Mouse (Mus musculus) heart, adult 9 months (tissue): ENCODE results near the gene Icmt.

Experiments used
- DNase-seq, 2 experiments: peaks; one replicate each; pipeline ENCODE4 v3.0.0; 2022; ENCODE audit warnings: low spot score in 2 of 2

Icmt gene

DNA sequence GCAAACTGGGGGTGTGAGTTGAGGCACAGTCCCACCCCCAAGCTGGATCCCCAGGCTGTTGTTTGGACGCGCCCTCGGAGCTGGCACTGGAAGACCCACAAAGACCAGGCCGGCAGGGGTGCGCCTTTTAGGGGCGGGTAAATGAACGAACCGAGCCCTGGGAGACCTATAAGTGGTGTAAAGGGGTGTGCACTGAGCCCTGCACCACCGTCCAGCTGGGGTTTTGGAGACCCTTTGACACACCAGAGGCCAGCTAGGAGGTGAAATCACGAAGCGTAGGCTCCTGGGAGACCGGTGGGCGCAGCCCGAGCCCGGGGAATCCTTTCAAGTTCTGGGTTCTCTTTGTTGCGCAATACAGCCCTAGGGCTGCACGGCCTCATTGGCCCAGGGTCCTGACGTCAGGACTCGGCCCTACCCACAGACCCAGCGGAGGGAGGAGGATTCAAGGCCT is 22.3 kb upstream of the Icmt start:
- DNase-seq, result peak; percentile 69 to 72

DNA sequence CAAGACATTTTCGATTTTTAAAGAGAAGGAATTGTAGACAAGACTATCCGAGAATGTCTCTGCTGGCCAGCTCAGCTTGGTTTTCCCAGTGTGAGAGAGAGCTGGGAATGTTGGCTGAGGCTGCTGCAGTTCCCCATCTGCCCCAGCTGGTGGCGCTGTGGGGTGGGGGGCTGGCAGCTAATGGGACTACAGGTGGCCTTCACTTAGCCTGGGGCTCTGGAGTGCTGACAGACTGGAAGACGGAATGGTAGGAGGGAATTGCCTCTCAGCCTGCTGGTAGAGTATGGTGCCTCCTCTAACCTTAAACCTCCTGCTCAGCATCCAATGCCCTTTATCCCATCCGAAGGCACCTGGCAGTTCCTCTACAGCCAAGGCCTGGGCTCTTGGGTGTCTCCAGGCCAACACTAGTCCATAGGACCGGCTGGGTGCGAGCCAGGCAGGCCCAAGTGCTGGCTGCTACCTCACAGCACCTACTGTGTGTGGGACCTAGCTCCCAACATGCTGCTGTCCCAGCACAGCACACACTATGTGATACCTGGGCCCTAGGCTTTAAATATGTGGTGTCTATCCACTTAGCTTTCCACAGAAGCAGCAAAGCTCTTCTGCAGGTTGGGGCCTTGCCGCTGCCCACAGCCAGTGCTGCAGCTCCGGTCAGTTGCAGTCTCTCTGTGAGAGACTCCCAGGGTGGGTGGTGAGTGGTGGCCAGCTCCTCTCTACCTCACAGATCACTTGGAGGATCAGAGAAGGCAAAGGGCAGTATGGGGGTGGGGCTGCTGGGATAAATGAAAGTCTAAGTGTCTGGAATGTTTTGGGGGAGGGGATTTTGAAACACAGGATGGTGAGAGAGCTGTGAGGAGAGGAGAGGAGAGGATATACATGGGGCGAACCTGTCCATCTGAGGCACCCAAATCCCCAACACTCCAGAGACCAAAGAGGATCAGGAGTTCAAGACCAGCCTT is 20.4 kb upstream of the Icmt start:
- no peak for DNase-seq

DNA sequence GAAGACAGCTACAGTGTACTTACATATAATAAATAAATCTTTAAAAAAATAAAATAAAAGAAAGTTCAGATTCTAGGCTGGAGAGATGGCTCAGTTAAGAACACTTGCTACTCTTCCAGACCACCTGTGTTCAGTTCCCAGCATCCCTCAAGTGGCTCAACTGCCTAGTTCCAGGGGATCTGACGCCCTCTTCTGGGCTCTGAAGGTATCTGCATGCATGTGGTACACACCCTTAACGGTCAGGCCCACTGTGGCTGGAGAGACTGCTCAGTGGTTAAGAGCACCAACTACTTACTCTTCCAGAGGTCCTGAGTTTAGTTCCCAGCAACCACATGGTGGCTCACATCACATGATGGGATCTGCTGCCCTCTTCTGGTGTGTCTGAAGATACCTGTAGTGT is 19.1 kb upstream of the Icmt start:
- no peak for DNase-seq

DNA sequence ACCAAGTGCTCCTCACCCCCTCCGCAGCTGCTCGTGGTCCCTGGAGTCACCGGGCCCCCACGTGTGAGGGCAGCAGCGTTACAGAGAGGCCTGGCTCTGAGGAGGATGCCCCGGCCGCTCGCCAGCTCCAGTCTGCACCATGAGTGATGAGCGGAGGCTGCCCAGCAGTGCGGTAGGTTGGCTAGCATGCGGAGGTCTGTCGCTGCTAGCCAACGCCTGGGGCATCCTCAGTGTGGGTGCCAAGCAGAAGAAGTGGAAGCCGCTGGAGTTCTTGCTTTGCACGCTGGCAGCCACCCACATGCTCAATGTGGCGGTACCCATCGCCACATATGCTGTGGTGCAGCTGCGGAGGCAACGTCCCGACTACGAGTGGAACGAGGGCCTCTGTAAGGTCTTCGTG is 18.0 kb upstream of the Icmt start:
- DNase-seq, result no peak

DNA sequence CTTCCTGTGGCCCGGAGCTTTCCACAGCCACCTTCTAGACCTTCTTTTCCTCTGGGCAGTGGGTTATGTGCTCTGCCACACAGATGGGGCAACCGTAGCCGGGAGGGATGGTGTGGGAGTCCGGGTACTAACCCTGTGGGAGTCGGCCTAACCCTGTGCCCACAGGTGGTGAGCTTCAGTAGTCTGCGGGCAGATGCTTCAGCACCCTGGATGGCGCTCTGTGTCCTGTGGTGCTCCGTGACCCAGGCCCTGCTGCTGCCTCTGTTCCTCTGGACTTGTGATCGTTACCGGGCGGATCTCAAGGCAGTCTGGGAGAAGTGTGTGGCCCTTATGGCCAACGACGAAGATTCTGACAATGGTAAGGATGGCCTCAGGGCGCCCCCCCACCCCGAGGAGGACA is 15.4 kb upstream of the Icmt start:
- DNase-seq, result no peak

DNA sequence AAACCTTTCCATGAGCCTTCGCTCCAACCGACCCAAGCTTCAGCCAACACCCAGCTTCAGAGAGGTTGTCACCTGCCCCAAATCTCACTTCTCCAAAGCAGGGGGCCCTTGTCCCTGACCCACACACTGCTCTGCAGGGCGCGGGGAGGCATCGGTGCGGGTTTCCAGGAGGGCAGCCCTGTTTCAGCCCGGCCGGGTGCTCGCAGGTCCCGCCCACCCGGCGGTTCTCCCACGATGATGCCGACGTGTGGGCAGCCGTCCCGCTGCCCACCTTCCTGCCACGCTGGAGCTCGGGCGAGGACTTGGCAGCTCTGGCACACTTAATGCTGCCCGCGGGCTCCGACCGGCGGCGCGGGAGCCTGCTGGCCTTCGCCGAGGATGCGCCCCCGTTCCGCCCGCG is 14.3 kb upstream of the Icmt start:
- no peak for DNase-seq

DNA sequence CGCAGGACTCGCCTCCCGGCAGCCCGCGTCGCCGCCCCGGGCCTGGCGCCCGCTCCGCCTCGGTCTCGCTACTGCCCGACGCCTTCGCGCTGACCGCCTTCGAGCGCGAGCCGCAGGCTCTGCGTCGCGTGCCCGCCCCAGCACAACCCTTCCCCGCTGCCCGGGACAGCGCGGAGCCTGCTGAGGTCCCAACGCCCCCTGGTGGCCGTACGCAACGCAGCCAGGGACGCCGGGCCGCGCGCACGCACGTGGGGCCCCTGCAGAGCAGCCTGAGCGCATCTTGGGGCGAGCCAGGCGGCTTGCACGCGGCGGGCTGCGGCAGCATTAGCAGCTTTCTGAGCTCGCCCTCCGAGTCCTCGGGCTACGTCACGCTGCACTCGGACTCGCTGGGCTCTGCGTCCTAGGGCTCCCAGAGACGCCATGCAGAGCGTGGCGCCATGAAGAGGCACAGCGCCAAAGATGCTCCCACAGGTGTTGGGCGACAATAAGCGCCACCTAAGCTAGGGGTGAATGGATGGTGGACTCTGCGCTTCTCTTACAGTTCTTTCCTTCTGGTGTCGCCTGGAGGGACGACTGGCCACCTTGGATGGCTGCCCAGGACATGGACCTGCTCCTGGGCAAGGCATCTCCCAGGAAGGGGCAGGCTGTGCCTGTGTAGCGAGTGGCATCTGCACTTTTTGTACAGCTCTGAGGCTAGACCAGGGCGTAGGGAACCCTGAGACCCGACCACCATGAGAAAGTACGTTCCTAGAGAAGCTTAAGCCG is 13.7 kb upstream of the Icmt start:
- DNase-seq, result peak; percentile 70 to 77

DNA sequence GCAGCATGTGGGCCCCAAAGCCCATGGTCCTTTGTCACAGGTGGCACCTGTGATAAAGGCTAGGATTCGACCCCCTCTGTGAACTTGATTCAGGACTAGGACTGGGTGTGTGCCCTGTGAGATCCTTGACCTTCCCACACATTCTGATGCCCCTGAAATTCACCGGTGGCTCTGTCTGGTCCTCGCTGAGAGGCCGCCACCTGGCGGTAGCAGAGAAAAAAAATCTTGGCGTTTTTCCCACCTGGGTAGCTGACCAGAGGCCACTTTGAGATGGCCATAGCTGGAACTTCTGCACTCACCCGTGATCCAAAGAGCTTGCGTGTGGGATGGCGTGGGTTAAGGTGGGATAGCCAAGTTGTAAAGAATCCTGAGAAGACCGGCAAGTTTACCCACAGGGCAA is 11.5 kb upstream of the Icmt start:
- peak in 1 of 2 experiments; percentile 68 for DNase-seq

DNA sequence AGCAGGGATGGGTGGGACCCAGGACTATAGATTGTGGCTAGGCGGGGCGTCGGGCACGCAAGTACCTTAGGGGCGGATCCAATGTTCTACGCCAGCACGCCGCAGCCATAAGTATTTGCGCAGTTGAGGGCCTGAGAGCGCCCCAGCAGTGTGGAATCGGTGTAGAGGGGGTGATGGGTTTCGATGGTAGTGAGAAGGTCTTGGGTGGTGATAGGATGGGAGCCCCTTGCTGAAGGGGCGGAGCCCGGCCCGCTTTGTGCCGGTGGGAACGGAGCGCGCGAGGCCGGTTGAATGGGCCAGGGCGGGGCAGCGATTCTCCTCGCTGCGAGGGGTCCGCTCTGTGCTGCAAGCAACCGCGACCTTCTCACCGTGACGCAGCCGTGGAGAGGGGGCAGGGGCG is 10.8 kb upstream of the Icmt start:
- DNase-seq, result no peak

DNA sequence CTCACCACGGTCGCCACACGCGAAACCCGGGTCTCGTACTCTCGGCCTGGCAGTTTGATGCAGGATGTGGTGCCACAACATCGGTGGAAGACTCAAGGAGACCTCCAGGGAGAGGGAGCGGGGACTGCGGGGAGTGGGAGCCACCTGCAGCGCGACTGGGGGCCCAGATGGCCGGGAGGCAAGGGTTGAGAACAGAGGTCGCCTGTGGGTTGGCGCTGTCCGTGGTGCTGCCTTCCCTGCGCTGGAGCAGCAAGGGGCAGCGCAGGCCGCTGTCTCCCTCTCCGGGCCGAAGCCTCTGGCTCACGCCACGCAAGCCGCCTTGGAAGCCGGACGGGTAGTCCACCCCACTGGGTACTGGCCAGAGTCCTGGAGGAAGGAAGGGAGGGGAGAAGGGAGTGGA is 10.1 kb upstream of the Icmt start:
- DNase-seq, result peak in 1 of 2 experiments; percentile 37

DNA sequence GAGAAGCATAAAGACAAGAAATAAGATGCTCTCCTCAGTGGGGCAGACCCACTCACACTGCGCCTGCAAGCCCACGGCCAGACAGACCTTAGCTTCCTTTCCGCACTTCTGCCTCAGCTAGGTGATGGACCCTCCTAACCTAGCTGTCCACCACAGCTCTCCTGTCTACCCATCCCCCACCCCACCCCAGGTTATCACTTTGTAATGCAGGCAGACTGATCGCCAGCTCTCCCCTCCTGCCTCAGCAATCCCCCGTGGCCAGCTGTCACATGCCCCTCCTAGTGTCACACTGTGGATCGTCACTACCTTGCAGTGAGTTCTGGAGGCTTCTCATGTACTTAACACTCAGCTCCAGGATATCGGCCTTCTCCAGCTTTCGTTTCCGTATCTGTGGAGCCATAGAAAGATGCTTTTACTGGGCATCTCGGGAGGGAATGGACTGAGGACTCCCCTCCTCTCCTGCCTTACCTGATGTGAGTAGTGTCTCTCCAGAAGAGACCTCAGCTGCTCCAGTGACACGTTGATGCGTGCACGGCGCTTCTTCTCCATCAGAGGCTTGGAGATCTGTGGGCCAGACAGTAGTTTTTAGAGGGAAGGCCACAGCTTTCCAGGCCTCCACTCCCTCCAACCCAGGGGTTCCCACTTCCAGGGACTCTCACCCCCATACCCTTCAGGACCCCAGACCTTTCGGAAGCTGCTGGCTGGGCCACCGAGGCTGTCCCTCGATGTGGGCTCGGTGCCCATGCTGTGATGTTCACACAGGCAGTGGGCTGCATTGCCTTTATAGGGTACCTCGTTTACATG is 9.5 kb upstream of the Icmt start:
- DNase-seq, result no peak

DNA sequence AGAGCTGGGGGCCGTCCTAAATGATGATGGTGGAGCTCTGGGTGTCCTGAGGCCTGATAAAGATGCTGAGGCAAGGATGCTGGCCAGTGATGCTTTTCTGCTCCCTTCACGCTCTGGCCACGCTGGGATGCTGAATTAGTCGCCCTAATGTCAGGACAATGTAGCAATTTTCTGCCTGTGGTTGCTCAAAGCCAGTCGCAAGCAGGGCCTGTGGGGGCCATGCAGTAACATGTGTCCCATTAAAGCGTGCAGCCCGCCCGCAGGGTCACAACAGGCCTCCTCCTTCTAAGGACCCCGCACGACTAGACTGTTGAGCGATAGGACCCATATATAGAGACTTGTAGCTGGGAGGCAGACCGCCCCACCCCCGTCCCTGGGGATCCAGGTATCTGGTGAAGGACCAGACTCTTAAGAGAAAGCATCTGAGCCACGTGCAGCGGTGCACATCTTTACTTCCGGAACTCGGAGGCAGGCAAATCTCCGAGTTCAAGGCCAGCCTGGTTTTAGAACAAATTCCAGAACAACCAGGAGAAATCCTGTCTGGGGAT is 8.6 kb upstream of the Icmt start:
- no peak for DNase-seq

DNA sequence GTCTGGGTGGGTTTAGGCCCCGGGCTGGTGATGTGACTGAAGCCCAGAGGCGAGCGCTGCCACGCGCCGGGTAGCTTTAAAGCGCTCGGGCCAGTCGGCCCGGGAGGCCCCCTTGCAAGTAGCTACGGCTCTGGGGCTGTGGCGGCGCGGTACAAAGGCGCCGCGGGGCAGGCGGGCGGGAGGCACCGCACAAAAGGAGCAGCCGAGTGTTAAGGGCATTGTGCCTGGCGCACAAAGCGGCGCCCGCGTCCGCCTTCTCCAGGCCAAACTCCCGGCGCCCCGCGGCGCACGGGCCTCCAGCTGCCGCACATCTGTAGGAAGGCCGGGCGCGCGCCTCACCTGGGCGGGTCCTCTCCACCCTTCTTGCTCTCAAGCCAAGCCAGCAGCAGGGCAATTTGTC is 6.6 kb upstream of the Icmt start:
- DNase-seq, result no peak

DNA sequence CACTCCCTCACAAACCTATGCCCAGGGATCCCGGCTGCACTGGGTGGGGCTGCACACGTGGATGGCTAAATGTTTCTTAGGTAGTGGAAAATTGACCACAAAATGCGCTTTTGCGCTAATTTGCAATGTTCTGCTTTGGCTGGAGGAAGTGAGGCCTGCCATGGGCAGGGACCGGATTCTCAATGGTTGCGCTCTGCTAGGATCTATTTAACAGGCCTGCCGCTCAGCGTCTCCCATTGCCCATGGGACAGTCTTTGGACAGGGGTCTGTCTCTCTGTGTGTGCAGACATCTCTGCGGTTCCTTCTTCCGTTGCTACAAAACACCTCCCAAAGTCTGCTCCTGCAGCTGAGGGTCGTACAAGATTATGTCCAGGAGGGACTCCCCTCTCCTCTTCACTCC is 6.0 kb upstream of the Icmt start:
- DNase-seq, result no peak

DNA sequence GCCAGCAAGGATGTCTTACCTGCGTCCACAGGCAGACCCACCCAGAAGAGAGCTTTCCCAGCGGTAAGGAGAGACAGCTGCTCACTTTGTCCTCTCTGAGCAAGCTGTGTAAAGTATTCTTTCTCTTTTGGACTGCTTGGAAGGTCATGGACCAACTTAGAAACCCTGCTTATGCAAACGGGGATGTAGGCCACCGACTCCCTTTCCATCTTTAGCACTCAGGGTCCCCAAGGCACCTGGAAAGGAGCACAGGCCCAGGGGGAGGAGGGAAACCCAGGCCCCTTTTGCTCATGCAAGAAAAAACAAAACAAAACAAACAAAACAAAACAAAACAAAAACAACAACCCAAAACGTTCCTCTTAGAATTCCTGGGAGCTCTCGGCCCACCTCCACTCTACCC is 5.5 kb upstream of the Icmt start, which contains the start of gene Hes3:
TSS of gene Hes3 (minus strand) at position 101 of the 400 bp plus-strand sequence.
- no peak for DNase-seq

DNA sequence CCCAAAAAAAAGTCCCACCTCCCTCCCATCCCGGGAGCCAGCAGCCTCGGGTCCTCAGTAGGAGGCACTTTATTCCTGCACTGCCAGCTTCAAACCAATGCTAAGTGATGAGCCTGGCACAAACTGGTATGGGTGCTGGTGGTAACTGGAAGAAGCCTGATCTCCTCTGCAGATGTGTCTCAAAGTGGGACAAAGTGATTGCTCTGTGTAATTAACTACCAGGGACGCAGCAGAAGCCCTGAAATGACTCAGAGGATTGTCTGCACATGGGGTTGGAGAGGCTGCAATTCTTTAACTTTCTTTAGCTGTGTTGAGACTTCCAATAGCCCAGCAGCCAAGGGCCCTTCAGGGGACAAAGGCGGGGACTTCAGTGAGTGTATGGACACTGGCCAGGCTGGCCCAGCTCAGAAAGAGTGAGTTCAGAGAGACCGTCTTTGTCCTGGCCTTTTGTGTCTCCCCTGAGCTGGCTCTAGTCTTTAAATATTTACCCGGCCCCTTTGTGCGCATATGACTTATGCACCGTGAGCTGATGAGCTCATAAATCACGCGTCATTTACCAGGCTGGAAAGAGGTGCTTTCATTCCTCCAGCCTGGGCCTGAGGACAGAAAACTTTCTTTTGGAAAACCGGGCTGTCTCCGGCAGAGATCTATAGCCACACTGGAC is 4.8 kb upstream of the Icmt start:
- DNase-seq, result no peak

DNA sequence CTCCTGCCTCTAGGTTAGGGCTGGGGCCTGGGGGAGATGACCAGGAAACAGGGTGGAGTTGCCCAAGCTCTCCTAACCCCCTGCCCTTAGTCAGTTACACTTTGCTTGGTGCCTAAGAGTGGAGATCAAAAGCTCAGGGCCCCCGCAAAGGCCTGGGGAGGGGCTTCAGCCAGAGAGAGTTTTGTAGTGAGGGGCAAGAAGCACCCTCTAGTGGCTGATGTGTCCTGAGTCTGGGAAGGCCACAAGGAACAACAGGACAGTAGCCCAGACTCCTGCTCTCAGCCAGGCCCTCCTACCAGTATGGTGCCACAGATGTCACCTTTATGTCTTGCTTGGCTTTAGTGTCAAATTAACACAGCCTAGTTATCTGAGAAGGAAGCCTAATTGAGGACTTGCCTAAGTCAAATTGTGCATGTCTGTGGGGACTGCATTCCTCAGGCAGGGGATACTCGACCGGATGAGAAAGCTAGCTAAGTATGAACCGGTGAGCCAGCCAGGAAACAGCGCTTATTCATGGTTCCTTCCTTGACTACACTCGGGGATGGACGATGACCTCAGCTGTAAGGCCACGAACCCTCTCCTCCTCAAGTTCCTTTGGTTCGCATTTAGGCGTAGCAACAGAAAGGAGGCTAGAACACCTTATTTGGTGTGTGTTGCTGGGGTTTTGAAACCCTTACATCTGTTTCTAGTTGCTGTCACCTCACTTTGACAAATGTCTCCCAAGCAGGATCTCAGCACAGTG is 2.7 kb upstream of the Icmt start:
- DNase-seq, result no peak

DNA sequence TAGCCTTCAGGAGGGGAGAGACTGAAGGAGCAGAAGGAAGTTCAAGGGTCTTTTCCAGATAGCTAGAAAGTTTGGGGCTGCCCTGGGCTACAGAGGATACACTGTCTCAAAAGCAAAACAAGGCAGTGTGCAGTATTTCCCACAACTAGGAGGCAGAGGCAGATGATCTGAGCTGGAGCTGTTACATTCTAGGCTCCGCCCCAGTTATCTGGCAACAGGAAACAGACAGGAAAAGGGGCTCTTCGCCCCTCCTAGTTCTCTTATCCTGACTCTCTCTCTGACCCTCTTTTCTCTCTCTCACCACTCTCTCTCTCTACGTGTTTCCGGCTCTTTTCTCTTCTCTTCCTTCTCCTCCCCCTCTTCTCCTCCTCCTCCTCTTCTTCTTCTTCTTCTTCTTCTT is 1.1 kb upstream of the Icmt start:
- DNase-seq, result no peak

DNA sequence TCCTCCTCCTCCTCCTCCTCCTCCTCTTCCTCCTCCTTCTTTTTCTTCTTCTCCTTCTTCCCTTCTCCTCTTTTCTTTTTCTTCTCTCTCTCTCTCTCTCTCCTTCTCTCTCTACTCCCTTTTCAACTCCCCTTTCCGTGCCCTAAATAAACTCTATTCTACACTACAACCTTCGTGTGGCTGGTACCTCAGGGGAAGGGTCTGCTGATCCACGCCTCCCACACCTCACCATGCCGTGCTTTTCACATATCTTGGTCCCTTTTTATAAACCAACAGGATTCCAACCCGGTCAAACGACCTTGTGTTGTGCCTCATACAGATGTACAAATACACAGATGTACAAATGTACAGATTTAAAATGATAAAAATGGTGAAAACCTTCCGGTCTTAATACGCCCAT is 656 bp upstream of the Icmt start:
- DNase-seq, result no peak

DNA sequence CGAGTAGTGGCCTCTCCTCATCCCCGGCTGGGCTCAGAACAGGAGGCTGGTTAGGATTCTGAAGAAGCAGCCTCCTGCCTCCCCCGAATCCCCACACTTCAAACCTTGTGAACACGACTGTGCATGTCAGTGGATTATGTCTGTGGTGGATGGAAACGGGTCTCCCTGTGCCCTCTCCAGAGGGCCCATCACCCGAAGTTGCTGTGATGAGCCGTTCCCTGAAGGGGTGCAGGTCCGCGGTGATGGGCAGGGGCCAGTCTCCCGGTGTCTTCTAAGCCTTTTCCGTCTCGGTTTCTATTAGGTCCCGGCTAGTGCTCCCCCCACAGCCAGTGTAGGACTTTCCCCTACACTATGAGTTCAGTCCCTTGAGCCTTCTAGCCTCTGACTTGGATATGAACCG is 1.8 kb downstream of the Icmt start:
- DNase-seq, result no peak
